Mouse (Mus musculus) myocyte (in vitro differentiated cells): ENCODE measurements around the gene Kat7.

Source experiments
- POLR2A ChIP-seq: IDR thresholded peaks from one replicate; pipeline ENCODE4 v1.6.1; 2011; ENCODE audit warnings: low read depth, mild to moderate bottlenecking, control low read depth, moderate library complexity; ENCODE audit not compliant: insufficient read length
- USF1 ChIP-seq: IDR thresholded peaks from one replicate; pipeline ENCODE4 v1.6.1; 2011; ENCODE audit warnings: low read depth, mild to moderate bottlenecking, control low read depth, moderate library complexity

DNA sequence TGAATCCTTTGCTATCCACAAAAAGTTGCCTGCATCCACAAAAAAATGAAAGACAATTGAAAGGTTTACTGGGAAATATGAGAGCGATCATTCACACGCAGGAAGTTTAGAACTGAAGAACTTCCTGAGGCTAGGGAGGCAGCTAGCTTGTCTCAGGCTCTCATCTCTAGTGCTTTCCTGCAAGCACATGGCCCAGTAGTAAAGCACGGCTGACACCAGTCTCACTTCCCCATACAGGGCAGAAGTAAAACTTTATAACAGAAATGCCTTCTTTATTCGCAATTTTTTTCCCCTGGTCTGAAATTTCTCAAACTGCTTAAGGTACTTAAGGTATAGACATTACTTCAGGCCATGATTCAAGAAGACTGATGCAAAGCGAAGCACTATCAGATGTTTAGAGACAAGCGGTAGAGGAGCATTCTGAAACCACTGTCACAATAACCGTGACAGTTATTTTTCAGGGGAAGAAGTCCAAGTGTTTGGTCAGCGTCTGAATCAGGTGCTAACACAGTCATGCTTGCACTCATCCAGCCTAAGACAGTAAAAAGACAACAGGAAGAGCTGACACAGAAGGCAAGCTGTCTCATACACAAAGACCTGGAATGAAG is 16.9 kb downstream of the Kat7 start:
- TF ChIP-seq USF1 (no peak), POLR2A (no peak)
